Mouse (Mus musculus): ENCODE results near the gene Cyp17a1. TPM values are rescaled to one million over a fixed set of nuclear protein-coding genes. Genes with fewer than 3 reads are reported as not detected.

Cyp17a1 gene
- polyA plus RNA-seq, 1 experiment from 2014 or later: 0.86 TPM

Other genes starting within 250 kb of the Cyp17a1 start
- gene Trim8, start 171.5 kb downstream of the Cyp17a1 start, polyA plus RNA-seq (2016; fragmentation: Nextera tagmentation; extraction: Ambion mirVana): 24.1 and 24.2 TPM in 2 replicates
- 88.2 and 94.4 TPM in 2 replicates for gene Arl3, start 100.0 kb downstream of the Cyp17a1 start, polyA plus RNA-seq (2016; fragmentation: Nextera tagmentation; extraction: Ambion mirVana)
- gene Sfxn2, start 99.8 kb downstream of the Cyp17a1 start, polyA plus RNA-seq (2016; fragmentation: Nextera tagmentation; extraction: Ambion mirVana): 8.1 and 8.9 TPM in 2 replicates
- gene Wbp1l, start 74.1 kb downstream of the Cyp17a1 start, polyA plus RNA-seq (2016; fragmentation: Nextera tagmentation; extraction: Ambion mirVana): 53.4 and 55.6 TPM in 2 replicates
- 16.3 and 17.0 TPM in 2 replicates for gene Borcs7, start 16.7 kb upstream of the Cyp17a1 start, polyA plus RNA-seq (2016; fragmentation: Nextera tagmentation; extraction: Ambion mirVana)
- gene As3mt, start 34.3 kb upstream of the Cyp17a1 start, polyA plus RNA-seq (2016; fragmentation: Nextera tagmentation; extraction: Ambion mirVana): 50.3 and 51.3 TPM in 2 replicates
- 3.9 and 4.0 TPM in 2 replicates for gene Cnnm2, start 88.4 kb upstream of the Cyp17a1 start, polyA plus RNA-seq (2016; fragmentation: Nextera tagmentation; extraction: Ambion mirVana)